Mouse (Mus musculus): Measurements from ENCODE around the gene Eef1a1. TPM values are rescaled to one million over a fixed set of nuclear protein-coding genes. Genes with fewer than 3 reads are reported as not detected.

Eef1a1 gene
- polyA plus RNA-seq, 1 experiment = 2,427 TPM

DNA sequence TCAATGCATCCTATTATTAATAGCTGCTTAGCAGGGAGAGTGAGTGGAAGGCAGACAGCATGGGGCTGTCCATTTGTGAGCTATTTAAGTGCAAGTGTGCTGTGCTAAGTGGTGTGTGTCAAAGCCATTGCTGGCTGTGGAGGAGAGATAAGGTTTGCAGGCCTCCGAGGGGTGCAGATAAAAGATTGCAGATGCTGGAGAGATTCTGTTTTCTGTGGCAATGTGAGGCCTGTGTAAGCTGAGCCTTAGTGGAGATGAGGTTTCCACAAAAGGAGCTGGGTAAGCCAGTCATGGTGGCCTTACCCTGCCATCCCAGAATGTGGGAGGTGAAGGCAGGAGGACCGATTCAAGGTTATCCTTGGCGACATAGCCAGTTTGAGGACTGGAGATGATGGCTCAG, 27.2 kb upstream of the Eef1a1 start:
- Histone ChIP-seq H3K4me1 (ENCODE audit: control insufficient read depth, insufficient read depth, low read length) (peaks cover 6% of the 10 kb centered on the region; the same call in 1 of the 2 replicates), H3K4me3 (replicated peaks; ENCODE audit: insufficient read depth, low read depth, low read length) (no peak overlapping the region), H3K27ac (ENCODE audit: insufficient read depth, low read length) (no peak overlapping the region), H3K27me3 (ENCODE audit: control insufficient read depth, insufficient read depth, low read length) (no peaks in the 10 kb centered on the region)
- no peak for DNase-seq
- 78% methylated on average over 3 of the region's 3 CpGs for WGBS
- no peak for TF ChIP-seq CTCF (IDR thresholded peaks at IDR 0.05; ENCODE audit: borderline replicate concordance, insufficient read depth, low read depth, low read length)
- TF ChIP-seq POLR2A (IDR thresholded peaks at IDR 0.05; ENCODE audit: borderline replicate concordance, insufficient read depth, low read length) = no peak

DNA sequence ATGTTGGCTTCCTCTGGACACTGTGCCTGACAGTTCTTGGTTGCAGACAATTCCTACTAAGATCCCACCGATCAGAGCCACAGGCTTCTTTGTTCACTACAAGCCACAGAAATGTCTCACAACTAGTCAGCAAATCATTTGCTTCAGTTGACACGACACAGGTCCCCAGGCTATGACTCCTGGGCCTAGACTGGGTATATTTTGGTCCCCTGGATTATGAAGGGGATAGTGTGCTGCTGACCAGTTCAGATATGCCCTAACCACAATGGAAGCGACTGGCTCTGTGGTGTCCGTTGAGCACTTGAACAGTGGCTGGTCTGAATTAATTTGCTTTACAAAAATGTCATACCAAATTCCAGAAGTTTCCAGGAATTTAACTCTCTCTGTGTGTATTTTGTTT, 25.7 kb upstream of the Eef1a1 start:
- WGBS = 79% methylated on average over 4 of the region's 4 CpGs
- TF ChIP-seq POLR2A (IDR thresholded peaks at IDR 0.05; ENCODE audit: borderline replicate concordance, insufficient read depth, low read length) (no peak), CTCF (IDR thresholded peaks at IDR 0.05; ENCODE audit: borderline replicate concordance, insufficient read depth, low read depth, low read length) (no peak)
- Histone ChIP-seq H3K27ac (ENCODE audit: insufficient read depth, low read length) (no peak overlapping the region), H3K4me1 (ENCODE audit: control insufficient read depth, insufficient read depth, low read length) (no peaks in the 10 kb centered on the region), H3K27me3 (ENCODE audit: control insufficient read depth, insufficient read depth, low read length) (no peaks in the 10 kb centered on the region), H3K4me3 (replicated peaks; ENCODE audit: insufficient read depth, low read depth, low read length) (no peak overlapping the region)
- DNase-seq = no peak

DNA sequence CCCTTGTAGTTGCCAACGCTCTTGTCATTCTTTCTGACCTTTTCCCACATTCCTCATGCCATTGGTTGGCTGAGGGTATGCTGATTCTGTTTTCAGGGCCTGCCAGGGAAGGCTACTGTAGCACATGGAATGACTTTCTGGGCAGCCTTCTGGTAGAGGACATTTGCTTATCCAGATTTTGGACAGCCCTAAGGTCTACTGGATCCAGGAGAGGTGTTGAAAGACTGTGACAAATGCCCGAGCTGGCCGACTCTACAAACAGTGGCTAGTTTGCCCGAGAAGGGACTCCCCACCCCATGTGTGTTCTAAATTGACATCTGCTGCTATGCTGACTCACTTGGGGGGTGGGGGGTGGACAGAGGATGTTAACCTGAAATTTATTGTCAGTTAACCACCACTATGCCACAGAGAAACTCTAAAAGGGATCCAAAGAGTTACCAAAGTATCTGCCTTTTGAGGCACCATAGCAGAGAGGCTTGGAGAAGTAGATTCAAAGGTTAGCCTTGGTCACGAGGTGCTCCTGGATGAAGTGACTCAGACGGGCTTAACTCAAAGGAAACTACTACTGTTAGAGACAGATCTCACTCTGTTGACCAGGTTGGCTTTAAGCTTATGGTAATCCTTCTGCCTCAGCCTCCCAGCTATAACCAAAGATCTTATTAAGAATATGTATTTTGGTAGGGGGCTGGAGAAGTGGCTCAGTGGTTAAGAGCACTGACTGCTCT, 25.0 kb upstream of the Eef1a1 start:
- no peak for DNase-seq
- no peaks in the 10 kb centered on the region for H3K27me3 ChIP-seq (ENCODE audit: control insufficient read depth, insufficient read depth, low read length)
- H3K27ac ChIP-seq (ENCODE audit: insufficient read depth, low read length) = no peak overlapping the region
- no peak overlapping the region for H3K4me3 ChIP-seq (replicated peaks; ENCODE audit: insufficient read depth, low read depth, low read length)
- WGBS = 47% methylated on average over 6 of the region's 6 CpGs
- no peaks in the 10 kb centered on the region for H3K4me1 ChIP-seq (ENCODE audit: control insufficient read depth, insufficient read depth, low read length)
- TF ChIP-seq CTCF (IDR thresholded peaks at IDR 0.05; ENCODE audit: borderline replicate concordance, insufficient read depth, low read depth, low read length) (no peak), POLR2A (IDR thresholded peaks at IDR 0.05; ENCODE audit: borderline replicate concordance, insufficient read depth, low read length) (no peak)

DNA sequence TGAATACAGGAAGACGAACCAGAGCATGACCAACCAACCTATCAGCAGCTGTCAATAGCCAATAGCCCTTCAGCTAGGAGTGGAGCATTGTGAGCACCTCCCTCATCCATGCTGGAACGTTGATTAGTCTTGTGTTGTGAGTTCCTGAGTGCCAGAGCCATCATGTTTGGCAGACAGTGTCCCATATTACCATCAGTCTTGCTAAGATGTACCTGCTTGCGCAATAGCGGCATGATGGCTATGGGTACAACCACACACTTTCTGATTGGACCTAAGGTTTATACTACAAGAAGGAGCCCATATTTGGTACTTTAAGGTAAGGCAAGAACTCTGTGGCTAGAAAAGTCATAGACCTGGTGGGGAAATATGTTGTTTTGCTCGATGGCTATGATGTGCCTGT, 22.8 kb upstream of the Eef1a1 start:
- H3K27me3 ChIP-seq (ENCODE audit: control insufficient read depth, insufficient read depth, low read length) = no peaks in the 10 kb centered on the region
- H3K27ac ChIP-seq (ENCODE audit: insufficient read depth, low read length) = no peak overlapping the region
- no peak overlapping the region for H3K4me3 ChIP-seq (replicated peaks; ENCODE audit: insufficient read depth, low read depth, low read length)
- no peaks in the 10 kb centered on the region for H3K4me1 ChIP-seq (ENCODE audit: control insufficient read depth, insufficient read depth, low read length)
- 91% methylated on average over 5 of the region's 5 CpGs for WGBS
- no peak for TF ChIP-seq POLR2A (IDR thresholded peaks at IDR 0.05; ENCODE audit: borderline replicate concordance, insufficient read depth, low read length)
- no peak for TF ChIP-seq CTCF (IDR thresholded peaks at IDR 0.05; ENCODE audit: borderline replicate concordance, insufficient read depth, low read depth, low read length)
- DNase-seq = no peak

DNA sequence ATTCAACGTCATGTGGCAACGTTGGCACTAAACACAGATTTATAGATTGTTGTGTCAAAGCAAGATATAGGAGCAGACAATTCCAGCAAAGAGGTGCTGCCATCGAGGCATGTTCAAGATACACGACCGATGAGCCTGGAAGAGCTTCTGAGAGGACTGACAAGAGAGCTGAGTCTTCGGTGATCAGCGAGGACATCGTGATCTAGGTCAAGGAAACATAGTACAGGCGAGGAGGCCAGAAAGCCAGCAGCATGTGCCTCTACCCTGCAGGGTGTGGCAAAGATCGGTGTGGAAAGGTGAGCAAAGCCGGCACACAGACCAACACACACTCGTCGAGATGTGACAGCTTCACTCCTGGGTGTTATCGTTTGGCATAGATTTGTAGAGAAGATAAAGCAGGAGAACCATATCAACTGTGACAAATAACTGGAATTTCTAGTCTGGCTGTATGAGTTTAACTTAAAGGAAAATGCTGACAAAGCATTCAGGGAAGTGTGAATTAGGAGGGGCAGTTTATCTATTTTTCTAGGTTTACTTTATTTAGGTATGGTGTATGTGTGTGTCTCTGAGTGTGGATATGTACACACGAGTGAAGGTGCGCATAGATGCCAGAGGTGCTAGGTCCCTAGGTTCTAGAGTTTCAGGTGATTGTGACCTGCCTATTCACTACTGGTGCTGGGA, 19.3 kb upstream of the Eef1a1 start:
- no peaks in the 10 kb centered on the region for H3K27me3 ChIP-seq (ENCODE audit: control insufficient read depth, insufficient read depth, low read length)
- no peak for TF ChIP-seq POLR2A (IDR thresholded peaks at IDR 0.05; ENCODE audit: borderline replicate concordance, insufficient read depth, low read length)
- TF ChIP-seq CTCF (IDR thresholded peaks at IDR 0.05; ENCODE audit: borderline replicate concordance, insufficient read depth, low read depth, low read length) = no peak
- 88% methylated on average over 16 of the region's 16 CpGs for WGBS
- H3K4me1 ChIP-seq (ENCODE audit: control insufficient read depth, insufficient read depth, low read length) = peaks cover 5% of the 10 kb centered on the region; the same call in 1 of the 2 replicates
- no peak overlapping the region for H3K27ac ChIP-seq (ENCODE audit: insufficient read depth, low read length)
- DNase-seq = no peak
- H3K4me3 ChIP-seq (replicated peaks; ENCODE audit: insufficient read depth, low read depth, low read length) = no peak overlapping the region

DNA sequence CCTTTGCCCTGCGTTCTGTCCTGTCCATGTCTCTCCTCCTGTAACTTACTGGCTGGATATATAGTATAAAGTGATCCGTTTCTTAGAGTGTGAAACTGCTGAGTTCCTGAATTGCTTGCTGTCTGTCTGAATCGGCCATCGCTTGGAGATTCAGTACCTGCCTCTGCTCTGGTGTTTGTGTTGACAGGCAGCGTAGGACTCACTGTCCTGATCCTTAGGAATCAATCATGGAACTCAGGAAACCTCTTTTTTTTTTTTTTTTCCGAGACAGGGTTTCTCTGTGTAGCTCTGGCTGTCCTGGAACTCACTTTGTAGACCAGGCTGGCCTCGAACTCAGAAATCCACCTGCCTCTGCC, 17.7 kb upstream of the Eef1a1 start:
- Histone ChIP-seq H3K4me3 (replicated peaks; ENCODE audit: insufficient read depth, low read depth, low read length) (no peak overlapping the region), H3K27me3 (ENCODE audit: control insufficient read depth, insufficient read depth, low read length) (no peaks in the 10 kb centered on the region), H3K27ac (ENCODE audit: insufficient read depth, low read length) (no peak overlapping the region), H3K4me1 (ENCODE audit: control insufficient read depth, insufficient read depth, low read length) (peaks cover 10% of the 10 kb centered on the region; the same call in 1 of the 2 replicates)
- TF ChIP-seq POLR2A (IDR thresholded peaks at IDR 0.05; ENCODE audit: borderline replicate concordance, insufficient read depth, low read length) (no peak), CTCF (IDR thresholded peaks at IDR 0.05; ENCODE audit: borderline replicate concordance, insufficient read depth, low read depth, low read length) (no peak)
- DNase-seq = no peak
- 87% methylated on average over 7 of the region's 7 CpGs for WGBS

DNA sequence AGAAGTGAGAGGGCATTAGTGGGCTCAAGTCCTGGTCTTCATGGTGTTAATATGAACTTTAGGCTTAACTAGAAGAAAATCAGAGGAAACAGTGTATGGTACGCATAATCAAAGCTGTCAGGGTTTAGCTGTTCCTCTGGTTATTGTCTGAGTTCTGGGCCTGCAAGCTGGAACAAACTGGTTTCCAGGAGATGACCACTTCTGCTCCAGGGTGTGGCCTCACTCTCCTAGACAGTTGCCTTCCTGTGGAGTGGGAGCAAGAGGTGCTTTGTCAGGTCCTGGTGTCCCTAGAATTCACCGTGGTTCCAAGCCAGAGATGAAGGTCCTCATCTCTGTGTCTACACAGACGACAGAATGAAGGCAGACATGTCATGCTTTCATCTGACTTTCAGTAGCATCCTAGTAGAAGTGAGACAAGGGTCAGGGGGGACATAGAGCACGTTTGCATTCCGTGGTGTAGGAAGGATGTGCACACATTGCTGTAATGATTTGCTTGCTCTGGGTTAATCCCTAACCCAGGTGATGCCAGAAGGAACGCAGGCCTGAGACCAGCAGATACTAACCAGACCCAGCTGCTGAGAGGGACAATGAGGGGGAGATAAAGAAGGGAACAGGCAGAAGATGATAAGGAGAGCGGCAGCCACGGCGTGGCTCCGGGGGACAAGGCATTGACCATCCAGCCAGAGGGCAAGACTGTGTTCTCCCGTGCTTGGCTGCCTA, 17.2 kb upstream of the Eef1a1 start:
- TF ChIP-seq POLR2A (IDR thresholded peaks at IDR 0.05; ENCODE audit: borderline replicate concordance, insufficient read depth, low read length) (no peak), CTCF (IDR thresholded peaks at IDR 0.05; ENCODE audit: borderline replicate concordance, insufficient read depth, low read depth, low read length) (no peak)
- Histone ChIP-seq H3K4me3 (replicated peaks; ENCODE audit: insufficient read depth, low read depth, low read length) (no peak overlapping the region), H3K27ac (ENCODE audit: insufficient read depth, low read length) (no peak overlapping the region), H3K4me1 (ENCODE audit: control insufficient read depth, insufficient read depth, low read length) (peaks cover 10% of the 10 kb centered on the region; the same call in 1 of the 2 replicates), H3K27me3 (ENCODE audit: control insufficient read depth, insufficient read depth, low read length) (no peaks in the 10 kb centered on the region)
- 81% methylated on average over 11 of the region's 11 CpGs for WGBS
- no peak for DNase-seq
